Mouse (Mus musculus): ENCODE data around the gene Pwwp2a. TPM values are rescaled to one million over a fixed set of nuclear protein-coding genes. Genes with fewer than 3 reads are reported as not detected.

Pwwp2a gene
- total RNA-seq, 2 experiments from 2014 or later = 11.9 to 13.3 TPM

DNA sequence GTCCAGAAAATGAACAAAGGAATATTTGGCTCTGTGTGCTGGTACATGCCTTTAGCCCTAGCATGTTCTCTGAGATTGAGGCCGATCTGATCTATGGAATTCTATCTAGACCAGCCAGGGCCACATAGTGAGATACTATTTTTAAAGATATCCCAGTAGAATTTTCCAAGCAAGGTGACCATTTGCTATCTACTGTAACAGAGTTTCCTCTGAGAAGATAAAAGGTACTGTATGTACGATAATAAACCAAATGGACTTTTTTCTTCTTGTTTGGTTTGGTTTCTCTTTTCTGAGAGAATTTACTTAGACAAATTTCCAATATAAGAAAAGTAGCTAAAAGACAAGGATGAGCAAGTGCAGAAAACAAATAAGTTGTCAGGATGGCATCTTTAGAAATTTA, 26.6 kb downstream of the Pwwp2a start:
- intact Hi-C loops (cut with DNase I) = no loop called here

GRCm38 (mm10) chr11:43712178-43712577, 30.4 kb downstream of the Pwwp2a start:
- DNase-seq = no peak
- intact Hi-C loops (cut with DNase I) = no loop called here

More for the DNA sequence above, 26.6 kb downstream of the Pwwp2a start:
- DNase-seq = no peak

DNA sequence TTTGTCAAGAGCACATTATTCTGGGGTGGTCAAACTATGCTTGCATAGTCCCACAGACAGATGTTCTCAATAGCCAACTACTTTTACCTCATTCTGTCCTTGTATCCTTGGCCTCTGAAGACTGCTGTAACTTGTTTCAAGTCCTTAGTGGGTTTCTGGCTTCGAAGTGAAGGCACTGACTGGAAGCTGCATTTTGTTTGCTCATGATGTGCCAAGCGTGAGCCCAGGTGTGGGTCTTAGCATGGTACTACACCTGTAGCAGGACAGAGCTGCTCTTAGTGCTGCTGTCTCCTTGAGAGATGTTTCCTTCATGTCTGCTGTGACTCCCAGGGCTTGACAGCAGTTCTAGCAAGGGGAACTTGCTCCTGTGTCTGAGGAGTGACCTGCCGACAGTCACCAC, 41.6 kb downstream of the Pwwp2a start:
- DNase-seq = no peak
- intact Hi-C loops (cut with DNase I) = no loop called here

DNA sequence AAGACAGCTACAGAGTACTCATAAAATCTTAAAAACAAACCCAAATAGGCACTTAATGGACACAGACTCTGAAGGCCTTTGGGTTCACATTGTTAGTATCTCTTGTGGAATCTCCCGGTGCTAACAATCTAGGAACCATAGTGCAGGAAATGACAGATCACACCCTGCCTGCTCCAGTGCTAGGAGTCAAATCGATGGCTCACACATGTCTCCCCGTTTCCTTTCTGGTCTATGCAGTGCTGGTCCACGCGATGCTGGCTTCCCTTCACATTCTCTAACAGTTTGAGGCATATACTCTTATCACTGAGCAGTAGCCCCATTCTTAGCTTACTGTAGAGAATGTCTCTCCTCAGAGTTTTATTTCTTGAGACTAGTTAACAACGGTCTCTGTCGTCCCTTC, 46.0 kb downstream of the Pwwp2a start:
- intact Hi-C loops (cut with DNase I) = no loop called here

GRCm38 (mm10) chr11:43728737-43729301, 47.0 kb downstream of the Pwwp2a start:
- intact Hi-C loops (cut with DNase I) = no loop called here

More for the DNA sequence above, 46.0 kb downstream of the Pwwp2a start:
- no peak for DNase-seq

DNA sequence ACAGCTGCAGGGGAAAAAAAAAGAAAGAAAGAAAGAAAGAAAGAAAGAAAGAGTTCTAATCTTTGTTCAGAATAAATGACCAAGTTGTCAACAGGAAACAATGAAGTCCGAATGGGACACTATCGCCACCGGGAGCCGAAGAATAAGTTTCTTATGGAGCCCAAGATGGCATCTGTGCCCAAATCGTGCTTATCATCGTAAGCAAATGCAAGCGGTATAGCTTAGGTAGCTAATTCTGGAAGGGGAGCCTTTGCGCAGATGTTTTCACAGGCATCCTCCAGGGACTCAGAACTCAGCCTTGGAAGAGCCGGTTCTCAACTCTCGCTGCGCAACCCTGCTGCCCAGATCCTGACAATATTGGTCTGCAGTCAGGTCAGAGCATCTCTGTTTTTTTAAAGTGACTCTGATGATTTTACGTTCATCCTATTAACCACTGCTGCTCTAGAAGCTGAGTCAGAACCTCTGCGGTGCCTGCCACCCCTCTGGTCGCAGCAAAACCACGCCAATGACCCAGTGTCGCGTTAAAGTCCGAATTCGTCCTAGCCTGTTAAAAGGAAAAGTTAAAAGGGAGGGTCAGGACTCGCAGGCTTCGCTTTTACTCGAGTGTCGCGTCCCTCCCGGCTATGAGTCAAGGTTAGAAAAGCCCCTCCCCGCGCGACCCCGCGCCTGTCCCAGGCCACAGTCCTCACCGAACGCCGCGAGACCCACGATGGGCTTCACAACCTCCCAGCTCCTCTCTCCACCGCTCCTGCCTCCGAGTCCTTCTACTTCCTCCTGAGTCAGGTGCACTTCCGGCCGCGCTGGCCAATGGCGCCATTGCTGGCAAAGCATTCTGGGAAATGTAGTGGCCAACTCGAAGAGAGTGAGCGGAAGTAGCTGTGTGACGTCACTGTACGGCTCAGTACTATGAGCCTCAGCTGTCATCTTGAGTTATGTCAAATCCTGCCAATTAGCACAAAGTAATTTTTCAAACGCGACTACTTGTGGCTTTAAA, 65.7 kb downstream of the Pwwp2a start, which contains the start of gene Ttc1:
Ttc1 (minus strand) TSS at position 776 of the 994 bp plus-strand sequence.
- DNase-seq = peak; percentile 91 to 97
- intact Hi-C loops (cut with DNase I) = loop anchor here (5.0 kb wide), 1 partner anchor 65 kb away; the partner anchor contains the start of gene Pwwp2a

More at GRCm38 (mm10) chr11:43728737-43729301, 47.0 kb downstream of the Pwwp2a start:
- DNase-seq = no peak

- DNase-seq = no peak
- intact Hi-C loops (cut with DNase I) = no loop called here
Observed at GRCm38 (mm10) chr11:43751542-43751941, 69.7 kb downstream of the Pwwp2a start.

DNA sequence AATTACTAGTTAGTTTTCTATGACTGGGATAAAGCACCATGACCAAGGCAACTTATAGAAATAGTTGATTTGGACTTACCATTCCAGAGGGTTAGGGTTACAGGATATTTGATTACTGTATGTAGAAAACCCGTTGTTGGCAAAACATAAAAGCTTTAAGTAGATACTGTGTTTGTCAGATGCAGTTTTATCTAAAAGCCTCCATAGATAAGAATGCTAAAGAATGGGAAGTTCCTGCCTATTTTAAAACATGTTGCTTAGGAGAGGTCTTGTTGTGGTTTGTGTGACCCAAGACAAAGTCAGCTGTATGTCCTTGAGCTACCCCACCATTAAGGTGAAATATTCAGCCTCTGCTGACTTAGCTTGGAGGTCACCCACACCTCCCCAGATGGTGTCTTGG, 72.8 kb downstream of the Pwwp2a start:
- no peak for DNase-seq
- intact Hi-C loops (cut with DNase I) = no loop called here

- intact Hi-C loops (cut with DNase I) = no loop called here
- DNase-seq = no peak
Observed at GRCm38 (mm10) chr11:43755411-43755810, 73.6 kb downstream of the Pwwp2a start.

DNA sequence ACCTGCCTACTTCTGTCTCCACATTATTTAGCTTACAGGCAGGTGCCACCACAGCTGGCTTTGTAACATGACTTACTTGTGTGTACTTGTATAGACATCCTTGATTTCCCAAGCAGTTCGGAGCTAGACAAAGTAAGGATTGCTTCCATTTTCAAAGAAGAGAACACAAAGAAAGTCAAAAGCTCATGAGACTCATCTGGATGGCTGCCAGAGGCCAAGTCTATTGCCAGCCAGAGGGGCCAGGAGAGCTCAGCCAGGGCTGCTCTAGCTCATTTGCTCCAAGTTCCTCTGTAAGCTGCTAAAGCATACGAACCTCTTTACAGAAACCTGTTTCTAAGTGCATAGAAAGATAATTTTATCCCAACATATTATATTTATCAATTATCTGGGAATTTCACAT, 76.6 kb downstream of the Pwwp2a start:
- intact Hi-C loops (cut with DNase I) = no loop called here
- DNase-seq = no peak

DNA sequence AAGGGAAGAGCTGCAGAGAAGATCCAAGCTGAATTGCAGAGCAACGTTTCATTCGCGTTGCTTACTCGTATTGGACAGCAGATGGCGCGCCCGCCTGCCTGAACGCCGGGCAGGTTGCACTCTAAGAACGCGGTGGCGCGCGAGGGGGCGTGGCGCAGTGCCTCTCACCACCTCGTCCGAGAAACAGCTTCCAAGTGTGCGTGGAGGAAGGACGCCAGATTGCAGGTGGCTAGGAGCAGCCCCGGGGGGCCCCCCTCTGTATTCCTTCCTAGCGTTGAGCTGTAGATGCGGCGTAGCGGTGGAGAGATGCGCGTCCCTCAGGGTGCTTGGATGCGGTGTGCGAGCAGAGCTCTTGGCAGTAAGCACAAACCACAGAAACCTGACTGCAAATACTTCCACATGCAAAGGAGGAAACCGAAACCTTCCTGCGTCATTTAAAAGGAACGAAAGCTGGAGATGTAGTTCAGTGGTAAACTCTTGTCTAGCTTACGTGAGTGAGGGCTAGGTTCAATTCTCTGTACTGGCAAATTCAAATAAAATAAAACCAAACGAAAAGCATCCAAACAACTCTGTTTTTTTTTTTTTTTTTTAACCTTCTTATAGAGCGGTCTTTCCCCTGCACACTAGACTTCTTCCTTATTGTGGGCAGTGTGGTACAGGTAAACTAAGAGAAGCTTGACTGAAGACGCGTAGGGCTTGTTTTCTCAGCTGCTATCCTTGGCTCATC, 85.3 kb downstream of the Pwwp2a start:
- intact Hi-C loops (cut with DNase I) = loop anchor here (1.0 to 5.0 kb wide), 2 partner anchors 445 to 564 kb away; no protein-coding TSS in a partner anchor
- DNase-seq = peak; percentile 46 to 48

DNA sequence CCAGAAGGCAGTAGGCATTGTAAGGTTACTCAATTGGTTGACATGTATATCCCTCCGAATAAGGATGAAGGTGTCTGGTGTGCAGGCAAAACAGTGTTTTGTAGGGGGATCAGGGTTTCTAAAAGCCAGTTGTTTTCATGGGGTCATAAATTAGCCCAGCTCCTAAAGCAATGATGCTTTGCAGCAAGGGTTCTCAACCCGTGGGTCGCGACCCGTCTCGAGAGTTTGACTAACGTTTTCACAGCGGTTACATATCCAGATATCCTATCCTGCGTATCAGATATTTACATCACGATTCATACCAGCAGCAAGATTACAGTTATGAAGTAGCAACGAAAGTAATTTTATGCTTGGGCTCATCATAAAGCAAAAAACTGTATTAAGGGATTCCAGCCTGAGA, 86.0 kb downstream of the Pwwp2a start:
- intact Hi-C loops (cut with DNase I) = loop anchor here (1.0 to 5.0 kb wide), 2 partner anchors 445 to 564 kb away; no protein-coding TSS in a partner anchor
- no peak for DNase-seq

DNA sequence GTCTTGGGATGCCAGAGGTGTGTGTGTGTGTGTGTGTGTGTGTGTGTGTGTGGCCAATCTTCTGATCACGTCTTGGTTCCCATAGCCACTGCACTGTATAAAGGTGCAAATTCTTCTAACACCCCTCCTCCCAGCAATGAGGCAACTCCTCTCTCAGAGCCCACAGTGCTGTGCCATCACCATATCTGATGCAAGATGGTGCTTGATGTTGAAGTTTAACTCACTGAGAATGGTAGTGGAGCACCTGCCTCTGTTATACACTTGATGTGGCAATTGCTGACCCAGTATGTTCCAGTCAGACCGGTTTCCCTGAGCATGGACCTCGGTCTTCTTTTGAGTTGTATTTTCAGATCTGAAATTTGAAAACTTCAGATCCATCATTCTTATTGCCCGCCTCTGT, 88.3 kb downstream of the Pwwp2a start:
- intact Hi-C loops (cut with DNase I) = no loop called here
- DNase-seq = no peak

Other genes with a start within 250 kb of the Pwwp2a start
- 10 to 100 TPM; 25.2 to 32.2 TPM for gene Slu7, start 248.3 kb upstream of the Pwwp2a start, total RNA-seq (2021)
- gene C1qtnf2, start 207.7 kb upstream of the Pwwp2a start, total RNA-seq (2021) = 1 to 10 TPM; 3.0 to 3.8 TPM
- gene Ccnjl, start 153.2 kb upstream of the Pwwp2a start, total RNA-seq (2021) = under 1 TPM; 0.12 to 0.13 TPM
- gene 4933415A04Rik, start 95.0 kb upstream of the Pwwp2a start, total RNA-seq (2021) = not detected
- gene Fabp6, start 80.5 kb upstream of the Pwwp2a start, total RNA-seq (2021) = not detected
- gene Ttc1, start 66.0 kb downstream of the Pwwp2a start, total RNA-seq (2021) = 10 to 100 TPM; 52.3 to 52.7 TPM
- under 1 TPM; 0.22 to 0.26 TPM for gene Adra1b, start 219.2 kb downstream of the Pwwp2a start, total RNA-seq (2021)

All from gastrocnemius, postnatal 36 days (tissue).